Mouse (Mus musculus): ENCODE data around the gene Ltbr.

DNA sequence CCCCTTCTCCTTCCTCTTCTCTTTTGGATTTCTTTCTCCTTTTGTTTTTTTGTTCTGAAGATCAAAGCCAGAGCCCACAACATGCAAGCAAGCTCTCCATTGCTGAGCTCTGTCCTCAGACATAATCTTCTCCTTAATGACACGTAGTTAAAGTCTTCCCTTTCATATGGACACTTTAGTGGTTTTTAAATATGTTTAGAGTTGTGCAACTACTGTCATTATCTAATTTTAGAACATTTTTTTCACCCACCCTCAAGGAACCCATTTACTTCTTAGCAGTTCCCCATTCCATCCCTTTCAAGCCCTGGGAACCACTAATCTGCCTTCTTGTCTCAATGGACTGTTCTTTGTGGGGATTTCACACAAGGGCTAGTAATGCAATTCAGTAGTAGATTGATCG is 20.7 kb upstream of the Ltbr start:
- no peak for TF ChIP-seq CTCF (IDR thresholded peaks at IDR 0.05; ENCODE audit: control insufficient read depth, insufficient read depth, insufficient replicate concordance, low read depth, low read length)
- no peak for TF ChIP-seq POLR2A (IDR thresholded peaks at IDR 0.05; ENCODE audit: control insufficient read depth, low read depth, low read length)
